Mouse (Mus musculus): ENCODE measurements around the gene Vac14. TPM values are rescaled to one million over a fixed set of nuclear protein-coding genes. Genes with fewer than 3 reads are reported as not detected.

Vac14 gene
- total RNA-seq, 1 experiment, result 33.1 TPM

DNA sequence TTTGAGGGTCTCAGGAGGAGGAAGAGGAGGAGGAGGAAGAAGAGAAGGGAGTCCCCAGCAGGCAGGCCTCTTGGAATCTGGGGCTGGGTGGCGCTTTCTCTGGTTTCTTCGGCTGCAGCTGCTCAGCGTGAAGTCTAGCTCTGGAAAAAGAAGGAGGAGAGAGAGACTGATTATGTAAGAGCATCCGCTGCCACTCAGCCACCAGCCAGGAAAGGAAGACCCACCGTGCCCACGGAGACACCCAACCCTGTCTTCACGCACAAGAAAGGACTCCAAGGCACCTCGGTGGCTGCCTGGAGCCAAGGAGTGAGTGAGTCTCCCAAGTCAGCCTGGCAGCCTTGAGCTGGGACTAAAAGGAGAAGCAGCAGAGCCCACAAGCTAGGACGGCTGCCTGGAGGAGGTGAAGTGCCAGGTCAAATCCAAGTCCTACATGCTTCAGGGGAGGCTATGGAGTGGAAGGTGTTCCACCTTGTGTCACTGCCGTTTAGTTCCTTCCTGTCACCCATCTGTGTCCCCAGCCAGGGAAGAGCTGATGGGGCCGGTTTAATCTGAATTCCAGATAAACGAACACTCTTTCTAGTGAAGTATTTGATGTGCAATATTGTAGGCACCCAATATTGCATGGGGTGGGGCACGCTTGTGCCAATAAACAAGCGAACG, 137.3 kb downstream of the Vac14 start:
- Histone ChIP-seq H3K4me3 (ENCODE audit: insufficient read depth in 1 of 2, low read depth in 1 of 2, low read length in 2 of 2, poor library complexity in 1 of 2, severe bottlenecking in 1 of 2) (peak overlapping the region; percentile 3 to 23), H3K9me3 (ENCODE audit: control insufficient read depth, insufficient read depth, low read depth, low read length) (no peaks in the 10 kb centered on the region), H3K4me1 (ENCODE audit: control insufficient read depth in 2 of 2, insufficient read depth in 2 of 2, low read length in 2 of 2, poor library complexity in 1 of 2) (peaks cover 4 to 49% of the 10 kb centered on the region in 2 experiments; a peak in 3 of 4 replicates), H3K9ac (ENCODE audit: insufficient read depth, low read depth, low read length, poor library complexity, severe bottlenecking) (no peak overlapping the region; the same call in 1 of the 2 replicates), H3K27ac (ENCODE audit: insufficient read depth, low read depth, low read length, poor library complexity, severe bottlenecking) (peak overlapping the region; percentile 51), H3K36me3 (ENCODE audit: control insufficient read depth, insufficient read depth, low read length, poor library complexity, severe bottlenecking) (no peaks in the 10 kb centered on the region)
- DNase-seq (ENCODE audit: low read depth, low spot score), result no peak
- no peak for TF ChIP-seq HCFC1 (IDR thresholded peaks at IDR 0.05; ENCODE audit: borderline replicate concordance, insufficient read depth, low read length)
- no peak for TF ChIP-seq ZC3H11A (IDR thresholded peaks at IDR 0.05; ENCODE audit: borderline replicate concordance, low read depth, low read length)
- no peak for TF ChIP-seq ZNF384 (IDR thresholded peaks at IDR 0.05; ENCODE audit: low read depth, low read length)
- no peak for TF ChIP-seq MAFK (IDR thresholded peaks at IDR 0.05; ENCODE audit: insufficient read depth, low read depth, low read length)
- no peak for TF ChIP-seq CHD2 (IDR thresholded peaks at IDR 0.05; ENCODE audit: low read depth, low read length)
- in situ Hi-C loops (cut with MboI; ENCODE audit: low sequenced_read_pairs in 2 of 2, unreplicated experiment in 2 of 2), result no loop called here

DNA sequence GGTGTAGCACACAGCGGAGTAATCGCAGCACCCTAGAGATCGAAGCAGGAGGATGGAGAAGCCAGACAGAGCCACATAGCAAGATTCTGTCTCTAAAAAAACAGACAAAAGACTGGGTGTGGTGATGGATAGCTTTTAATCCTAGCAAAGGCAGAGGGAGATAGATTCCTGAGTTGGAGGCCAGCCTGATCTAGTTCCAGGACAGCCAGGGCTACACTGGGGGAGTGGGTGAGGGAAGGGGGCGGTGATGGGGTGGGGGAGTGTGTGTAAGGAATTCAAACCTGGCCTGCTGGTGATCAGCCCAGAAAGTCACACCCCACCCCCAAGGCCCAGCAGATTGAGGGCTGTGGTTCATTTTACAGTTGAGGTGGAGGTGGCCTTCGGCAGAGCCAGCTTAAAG, 137.8 kb downstream of the Vac14 start:
- peaks cover 4 to 54% of the 10 kb centered on the region in 2 experiments; a peak in 3 of 4 replicates for H3K4me1 ChIP-seq (ENCODE audit: control insufficient read depth in 2 of 2, insufficient read depth in 2 of 2, low read length in 2 of 2, poor library complexity in 1 of 2)
- H3K9ac ChIP-seq (ENCODE audit: insufficient read depth, low read depth, low read length, poor library complexity, severe bottlenecking), result peak overlapping the region; percentile 3; the same call in 1 of the 2 replicates
- no peak for DNase-seq (ENCODE audit: low read depth, low spot score)
- H3K36me3 ChIP-seq (ENCODE audit: control insufficient read depth, insufficient read depth, low read length, poor library complexity, severe bottlenecking), result no peaks in the 10 kb centered on the region
- no peak overlapping the region for H3K4me3 ChIP-seq (ENCODE audit: insufficient read depth in 1 of 2, low read depth in 1 of 2, low read length in 2 of 2, poor library complexity in 1 of 2, severe bottlenecking in 1 of 2)
- H3K27ac ChIP-seq (ENCODE audit: insufficient read depth, low read depth, low read length, poor library complexity, severe bottlenecking), result peak overlapping the region; percentile 51
- in situ Hi-C loops (cut with MboI; ENCODE audit: low sequenced_read_pairs in 2 of 2, unreplicated experiment in 2 of 2), result no loop called here
- H3K9me3 ChIP-seq (ENCODE audit: control insufficient read depth, insufficient read depth, low read depth, low read length), result no peaks in the 10 kb centered on the region
- 0 out of 2 replicates have a peak, but pooled peaks have one; percentile 18 for TF ChIP-seq ZNF384 (IDR thresholded peaks at IDR 0.05; ENCODE audit: low read depth, low read length)
- TF ChIP-seq ZC3H11A (IDR thresholded peaks at IDR 0.05; ENCODE audit: borderline replicate concordance, low read depth, low read length), result no peak
- no peak for TF ChIP-seq CHD2 (IDR thresholded peaks at IDR 0.05; ENCODE audit: low read depth, low read length)

DNA sequence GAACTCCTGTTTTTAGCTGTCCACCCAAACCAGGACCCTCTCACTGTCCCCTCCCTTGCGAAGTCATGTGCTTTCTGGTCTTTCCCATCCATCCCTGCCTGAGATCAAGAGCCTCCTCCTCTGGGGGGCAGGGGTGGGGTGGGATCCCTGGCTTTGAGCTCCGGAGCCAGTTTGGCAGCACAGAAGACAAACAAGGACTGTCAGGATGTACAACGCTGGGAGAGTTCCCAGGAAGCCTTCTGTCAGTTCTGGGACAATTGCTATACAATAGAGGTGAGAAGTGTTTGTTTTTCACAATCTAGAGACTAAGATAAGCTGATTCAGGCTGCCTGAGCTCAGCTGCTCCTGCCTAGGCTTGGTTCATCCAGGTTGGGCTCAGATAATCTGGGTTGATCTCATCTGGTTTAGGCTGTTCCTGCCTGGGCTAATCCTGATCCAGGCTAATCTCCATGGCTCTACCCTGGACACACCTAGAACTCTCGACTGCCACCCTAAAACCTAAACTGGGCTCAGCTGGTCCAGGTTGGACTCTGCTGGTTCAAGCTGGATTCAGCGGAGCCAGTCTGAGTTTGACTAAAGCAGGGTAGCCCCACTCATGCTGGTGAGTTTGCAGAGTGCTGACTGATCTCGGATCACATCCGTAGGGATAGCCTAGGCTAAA, 142.0 kb downstream of the Vac14 start:
- peaks cover 5 to 40% of the 10 kb centered on the region in 2 experiments for H3K4me1 ChIP-seq (ENCODE audit: control insufficient read depth in 2 of 2, insufficient read depth in 2 of 2, low read length in 2 of 2, poor library complexity in 1 of 2)
- DNase-seq (ENCODE audit: low read depth, low spot score), result no peak
- H3K4me3 ChIP-seq (ENCODE audit: insufficient read depth in 1 of 2, low read depth in 1 of 2, low read length in 2 of 2, poor library complexity in 1 of 2, severe bottlenecking in 1 of 2), result peak overlapping the region in 1 of 2 experiments; percentile 23; a peak in 1 of 4 replicates
- H3K36me3 ChIP-seq (ENCODE audit: control insufficient read depth, insufficient read depth, low read length, poor library complexity, severe bottlenecking), result no peaks in the 10 kb centered on the region
- TF ChIP-seq ZNF384 (IDR thresholded peaks at IDR 0.05; ENCODE audit: low read depth, low read length), result no peak
- in situ Hi-C loops (cut with MboI; ENCODE audit: low sequenced_read_pairs in 2 of 2, unreplicated experiment in 2 of 2), result no loop called here
- no peaks in the 10 kb centered on the region for H3K9me3 ChIP-seq (ENCODE audit: control insufficient read depth, insufficient read depth, low read depth, low read length)
- H3K27ac ChIP-seq (ENCODE audit: insufficient read depth, low read depth, low read length, poor library complexity, severe bottlenecking), result peak overlapping the region; percentile 69
- peak overlapping the region; percentile 51; the same call in 1 of the 2 replicates for H3K9ac ChIP-seq (ENCODE audit: insufficient read depth, low read depth, low read length, poor library complexity, severe bottlenecking)

DNA sequence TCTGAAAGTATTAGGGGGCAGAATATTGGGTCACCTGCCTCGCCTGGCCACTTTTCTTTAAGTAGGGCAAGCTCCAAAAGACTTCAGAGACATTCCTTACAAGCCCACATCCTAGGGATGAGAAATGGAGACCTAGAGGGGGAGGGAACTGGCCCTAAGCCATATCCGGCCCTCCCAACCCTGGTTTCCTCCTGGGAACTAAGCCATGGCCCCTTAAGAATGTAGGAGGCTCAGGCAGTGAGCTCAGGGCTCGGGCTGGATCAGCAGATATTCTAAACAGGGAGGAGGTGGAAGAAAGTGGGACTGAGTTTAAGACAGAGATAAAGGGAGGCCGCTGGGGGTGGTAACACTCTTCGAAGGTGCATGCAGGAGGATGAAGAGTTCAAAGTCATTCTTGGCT, 142.8 kb downstream of the Vac14 start:
- no peak for DNase-seq (ENCODE audit: low read depth, low spot score)
- in situ Hi-C loops (cut with MboI; ENCODE audit: low sequenced_read_pairs in 2 of 2, unreplicated experiment in 2 of 2), result no loop called here
- peak overlapping the region; percentile 69 for H3K27ac ChIP-seq (ENCODE audit: insufficient read depth, low read depth, low read length, poor library complexity, severe bottlenecking)

More for the DNA sequence above, 142.8 kb downstream of the Vac14 start:
- peaks cover 3 to 34% of the 10 kb centered on the region in 2 experiments for H3K4me1 ChIP-seq (ENCODE audit: control insufficient read depth in 2 of 2, insufficient read depth in 2 of 2, low read length in 2 of 2, poor library complexity in 1 of 2)
- no peaks in the 10 kb centered on the region for H3K36me3 ChIP-seq (ENCODE audit: control insufficient read depth, insufficient read depth, low read length, poor library complexity, severe bottlenecking)
- H3K4me3 ChIP-seq (ENCODE audit: insufficient read depth in 1 of 2, low read depth in 1 of 2, low read length in 2 of 2, poor library complexity in 1 of 2, severe bottlenecking in 1 of 2), result peak overlapping the region in 1 of 2 experiments; percentile 23; a peak in 1 of 4 replicates
- H3K9me3 ChIP-seq (ENCODE audit: control insufficient read depth, insufficient read depth, low read depth, low read length), result no peaks in the 10 kb centered on the region
- TF ChIP-seq ZNF384 (IDR thresholded peaks at IDR 0.05; ENCODE audit: low read depth, low read length) (no peak), ZC3H11A (IDR thresholded peaks at IDR 0.05; ENCODE audit: borderline replicate concordance, low read depth, low read length) (no peak), HCFC1 (IDR thresholded peaks at IDR 0.05; ENCODE audit: borderline replicate concordance, insufficient read depth, low read length) (no peak), MAFK (IDR thresholded peaks at IDR 0.05; ENCODE audit: insufficient read depth, low read depth, low read length) (no peak), CHD2 (IDR thresholded peaks at IDR 0.05; ENCODE audit: low read depth, low read length) (no peak)
- H3K9ac ChIP-seq (ENCODE audit: insufficient read depth, low read depth, low read length, poor library complexity, severe bottlenecking), result peak overlapping the region; percentile 51; the same call in 1 of the 2 replicates
